Mouse (Mus musculus) stomach, embryonic 16.5 days (tissue): ENCODE data around the gene Vmn1r19. TPM values are rescaled to one million over a fixed set of nuclear protein-coding genes. Genes with fewer than 3 reads are reported as not detected.

Experiments used
- polyA plus RNA-seq: library from polyadenylated mRNA; unstranded; fragments of >200 nt; fragmentation: Nextera tagmentation; extraction: Ambion mirVana; gene quantifications from 2 replicates; pipeline ENCODE4 v1.2.1, GENCODE M21; 2015

The Vmn1r19 gene
- polyA plus RNA-seq, 1 experiment from 2014 or later = not detected

Other genes starting within 250 kb of the Vmn1r19 start
- gene Vmn1r12, start 246.9 kb upstream of the Vmn1r19 start, polyA plus RNA-seq = not detected in 2 replicates
- not detected in 2 replicates for gene Vmn1r13, start 200.5 kb upstream of the Vmn1r19 start, polyA plus RNA-seq
- gene Vmn1r14, start 172.1 kb upstream of the Vmn1r19 start, polyA plus RNA-seq = not detected in 2 replicates
- gene Vmn1r15, start 145.8 kb upstream of the Vmn1r19 start, polyA plus RNA-seq = not detected in 2 replicates
- gene Vmn1r16, start 74.3 kb upstream of the Vmn1r19 start, polyA plus RNA-seq = not detected in 2 replicates
- not detected in 2 replicates for gene Vmn1r17, start 40.1 kb upstream of the Vmn1r19 start, polyA plus RNA-seq
- gene Vmn1r18, start 8.0 kb upstream of the Vmn1r19 start, polyA plus RNA-seq = not detected in 2 replicates
- 0.04 TPM in 1 of 2 replicates, not detected in the other for gene Vmn1r20, start 25.1 kb downstream of the Vmn1r19 start, polyA plus RNA-seq
- 5.3 and 5.4 TPM in 2 replicates for gene Ppm1k, start 131.7 kb downstream of the Vmn1r19 start, polyA plus RNA-seq
- 1.7 and 3.0 TPM in 2 replicates for gene Herc6, start 177.2 kb downstream of the Vmn1r19 start, polyA plus RNA-seq